Mouse (Mus musculus): ENCODE results near the gene Prkcz.
A peak's percentile ranks its signal among the peaks of the same experiment; 100 is the strongest.
"Not testable (repeated sequence)": the region's sequence is repeated elsewhere in the genome, so short reads cannot be mapped to it uniquely, and the experiment has no call there.

Prkcz gene

GRCm38 (mm10) chr4:155357601-155358000 lies 3.6 kb downstream of the Prkcz start:
- DNase-seq, result no peak

GRCm38 (mm10) chr4:155356354-155356753 lies 4.8 kb downstream of the Prkcz start:
- DNase-seq, result no peak

- DNase-seq, result no peak
These were observed 6.6 kb downstream of the Prkcz start for GRCm38 (mm10) chr4:155354546-155354945.

- DNase-seq, result no peak
These were observed 7.1 kb downstream of the Prkcz start for GRCm38 (mm10) chr4:155354035-155354434.

GRCm38 (mm10) chr4:155352581-155352980 lies 8.6 kb downstream of the Prkcz start:
- no peak for DNase-seq

- no peak for DNase-seq
These were observed 14.8 kb downstream of the Prkcz start for GRCm38 (mm10) chr4:155346350-155346749.

GRCm38 (mm10) chr4:155345608-155345953 lies 15.6 kb downstream of the Prkcz start:
- DNase-seq, result peak; percentile 80 to 81

- DNase-seq, result peak; percentile 58 to 66
These were observed 16.2 kb downstream of the Prkcz start for GRCm38 (mm10) chr4:155344716-155345607.

- DNase-seq, result peak in 1 of 2 experiments; percentile 37
These were observed 16.9 kb downstream of the Prkcz start for GRCm38 (mm10) chr4:155344299-155344600.

GRCm38 (mm10) chr4:155343415-155344298 lies 17.5 kb downstream of the Prkcz start:
- peak; percentile 44 to 64 for DNase-seq

GRCm38 (mm10) chr4:155336284-155337050 lies 24.7 kb downstream of the Prkcz start:
- no peak for DNase-seq

GRCm38 (mm10) chr4:155332253-155332652 lies 28.9 kb downstream of the Prkcz start:
- no peak for DNase-seq

GRCm38 (mm10) chr4:155328385-155328784 lies 32.8 kb downstream of the Prkcz start:
- not testable (repeated sequence) for DNase-seq

GRCm38 (mm10) chr4:155325773-155326172 lies 35.4 kb downstream of the Prkcz start:
- no peak for DNase-seq

- DNase-seq, result no peak
These were observed 36.6 kb downstream of the Prkcz start for GRCm38 (mm10) chr4:155324511-155324910.

GRCm38 (mm10) chr4:155323081-155323795 lies 37.9 kb downstream of the Prkcz start:
- DNase-seq, result no peak

- peak; percentile 71 to 76 for DNase-seq
These were observed 40.6 kb downstream of the Prkcz start for GRCm38 (mm10) chr4:155320281-155321244.

- no peak for DNase-seq
These were observed 42.9 kb downstream of the Prkcz start for GRCm38 (mm10) chr4:155318266-155318665.

GRCm38 (mm10) chr4:155315031-155315430 lies 46.1 kb downstream of the Prkcz start:
- DNase-seq, result no peak

GRCm38 (mm10) chr4:155308679-155309078 lies 52.5 kb downstream of the Prkcz start:
- peak in 1 of 2 experiments; percentile 33 for DNase-seq

- peak; percentile 94 to 96 for DNase-seq
These were observed 53.1 kb downstream of the Prkcz start for GRCm38 (mm10) chr4:155308068-155308467.
